Mouse (Mus musculus) olfactory bulb, adult 2 months (tissue): Measurements from ENCODE around the gene Gzmc.
"Not testable (repeated sequence)": the region's sequence is repeated elsewhere in the genome, so short reads cannot be mapped to it uniquely, and the experiment has no call there.

Source experiments
- CTCF ChIP-seq: fragments of 200-500 bp; IDR thresholded peaks from 2 replicates; pipeline ENCODE4 v1.5.1; 2012; ENCODE audit warnings: low read depth, mild to moderate bottlenecking, low read length, moderate library complexity; ENCODE audit not compliant: insufficient read depth
- POLR2A ChIP-seq: fragments of 200-500 bp; IDR thresholded peaks from 2 replicates; pipeline ENCODE4 v1.6.1; 2012; ENCODE audit warnings: mild to moderate bottlenecking, low read depth, low read length, moderate library complexity; ENCODE audit not compliant: insufficient read depth

DNA sequence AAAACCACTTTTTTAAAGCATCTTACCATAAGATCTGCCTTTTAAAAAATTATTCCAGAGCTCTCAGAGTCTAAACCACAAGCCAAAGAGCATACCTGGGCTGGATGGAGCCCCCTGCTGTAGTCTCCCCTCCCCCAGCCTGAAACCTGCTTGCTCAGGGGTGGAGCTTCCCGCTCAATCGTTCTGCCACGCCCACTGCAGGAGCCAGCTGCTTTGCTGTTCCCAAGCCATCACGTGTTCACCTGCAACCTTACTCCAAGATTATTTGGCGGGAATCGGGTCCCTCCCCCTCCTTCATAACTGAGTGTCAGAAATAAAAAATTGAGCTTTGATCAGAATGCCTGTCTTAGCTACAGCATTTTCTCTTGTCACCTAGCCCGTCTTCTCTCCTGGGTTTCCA lies 44.2 kb upstream of the Gzmc start:
- TF ChIP-seq POLR2A, CTCF: not testable (repeated sequence)
